Mouse (Mus musculus) erythroblast, embryonic 14.5 days (primary cell): ENCODE measurements around the gene Rab15.

ENCODE experiments used
- GATA1 ChIP-seq: IDR thresholded peaks from 2 replicates; pipeline ENCODE4 v1.6.1; 2012; ENCODE audit warnings: low read length, inconsistent platforms, mixed read lengths
- TAL1 ChIP-seq: IDR thresholded peaks from 3 replicates; pipeline ENCODE4 v1.6.1; 2012; ENCODE audit warnings: low read length, inconsistent platforms, mixed read lengths

GRCm38 (mm10) chr12:76868463-76869198 lies 45.9 kb upstream of the Rab15 start:
- TF ChIP-seq TAL1 = no peak
- TF ChIP-seq GATA1 = no peak
